ENCODE assay signal across 20 mouse cellular contexts in genomic region chr16:33568269-33569016, GRCm38 (mm10). TPM values are rescaled to one million over a fixed set of nuclear protein-coding genes. Genes with fewer than 3 reads are reported as not detected.
DNase-seq lines count a peak whose midpoint lies in the region; ATAC-seq and TF ChIP-seq lines count a peak whose summit lies in the region.
"Had no signal": no experiment of that assay in that cellular context is flagged by ENCODE, and none has a peak within 500 bp of the region (broad histone marks: within the 10 kb centered on the region; RNA-seq: fewer than 3 reads in every experiment).

No protein-coding gene starts in this region.

- H3K4me1 ChIP-seq in forebrain, embryonic 10.5 days: peaks cover 18% of the 10 kb centered on the region
- H3K4me1 ChIP-seq in forebrain, postnatal 0 days (ENCODE audit: insufficient read depth): no peaks in the 10 kb centered on the region
- peaks cover 15% of the 10 kb centered on the region for H3K4me1 ChIP-seq in midbrain, embryonic 10.5 days
- H3K4me1 ChIP-seq in midbrain, embryonic 14.5 days (ENCODE audit: control insufficient read depth, insufficient read depth, low read length): no peaks in the 10 kb centered on the region

- H3K27ac ChIP-seq in forebrain, embryonic 10.5 days: peak overlapping the region; percentile 26; the same call in 1 of the 2 replicates
- H3K27ac ChIP-seq in forebrain, postnatal 0 days (ENCODE audit: low read depth, low read length): no peak overlapping the region
- peak overlapping the region; percentile 56; the same call in 1 of the 2 replicates for H3K27ac ChIP-seq in midbrain, embryonic 10.5 days (replicated peaks)
- H3K27ac ChIP-seq in midbrain, embryonic 14.5 days (replicated peaks; ENCODE audit: low read depth, low read length): no peak overlapping the region
- H3K27ac ChIP-seq: embryonic facial prominence, embryonic 10.5 days; heart, adult 2 months; hindbrain, embryonic 13.5 days; hindbrain, postnatal 0 days had no signal

- H3K9me3 ChIP-seq in forebrain, embryonic 10.5 days: no peaks in the 10 kb centered on the region
- H3K9me3 ChIP-seq in forebrain, postnatal 0 days (ENCODE audit: low read length): no peaks in the 10 kb centered on the region
- no peaks in the 10 kb centered on the region for H3K9me3 ChIP-seq in midbrain, embryonic 10.5 days (replicated peaks)
- H3K9me3 ChIP-seq in midbrain, embryonic 14.5 days (ENCODE audit: control insufficient read depth, low read length): no peaks in the 10 kb centered on the region
- H3K9me3 ChIP-seq: embryonic facial prominence, embryonic 10.5 days; hindbrain, embryonic 13.5 days had no signal

- no peaks in the 10 kb centered on the region for H3K27me3 ChIP-seq in forebrain, embryonic 10.5 days (ENCODE audit: poor library complexity, severe bottlenecking)
- no peaks in the 10 kb centered on the region for H3K27me3 ChIP-seq in forebrain, postnatal 0 days (ENCODE audit: insufficient read depth, low read length)
- no peaks in the 10 kb centered on the region for H3K27me3 ChIP-seq in midbrain, embryonic 10.5 days (ENCODE audit: low read depth, poor library complexity, severe bottlenecking)
- no peaks in the 10 kb centered on the region for H3K27me3 ChIP-seq in midbrain, embryonic 14.5 days (ENCODE audit: control insufficient read depth, insufficient read depth, low read length)
- H3K27me3 ChIP-seq: hindbrain, embryonic 13.5 days had no signal

- 83% methylated on average over 12 of the region's 12 CpGs for WGBS in forebrain, embryonic 10.5 days
- 86% methylated on average over 12 of the region's 12 CpGs for WGBS in forebrain, postnatal 0 days
- 81% methylated on average over 12 of the region's 12 CpGs for WGBS in midbrain, embryonic 10.5 days
- 82% methylated on average over 12 of the region's 12 CpGs for WGBS in midbrain, embryonic 14.5 days

- no peak overlapping the region for H3K4me3 ChIP-seq in forebrain, embryonic 10.5 days
- H3K4me3 ChIP-seq in forebrain, postnatal 0 days (ENCODE audit: low read depth, low read length): no peak overlapping the region
- no peak overlapping the region for H3K4me3 ChIP-seq in midbrain, embryonic 10.5 days
- H3K4me3 ChIP-seq in midbrain, embryonic 14.5 days (replicated peaks; ENCODE audit: low read depth, low read length): no peak overlapping the region
- H3K4me3 ChIP-seq: embryonic facial prominence, embryonic 10.5 days; heart, adult 2 months; hindbrain, embryonic 13.5 days had no signal

- H3K4me2 ChIP-seq in forebrain, postnatal 0 days (ENCODE audit: low read depth): no peak overlapping the region
- H3K4me2 ChIP-seq in midbrain, embryonic 14.5 days (ENCODE audit: low read length): no peak overlapping the region
- H3K4me2 ChIP-seq: hindbrain, embryonic 13.5 days had no signal

- H3K9ac ChIP-seq in forebrain, postnatal 0 days: no peak overlapping the region
- no peak overlapping the region for H3K9ac ChIP-seq in midbrain, embryonic 14.5 days (replicated peaks; ENCODE audit: low read length)
- H3K9ac ChIP-seq: hindbrain, embryonic 13.5 days had no signal

- DNase-seq in forebrain, embryonic 10.5 days (ENCODE audit: extremely low spot score, low spot score): no peak
- no peak for DNase-seq in forebrain, postnatal 0 days
- no peak for DNase-seq in midbrain, embryonic 10.5 days (ENCODE audit: low spot score)
- DNase-seq in midbrain, embryonic 14.5 days: no peak
- peak; percentile 39 for DNase-seq in retina, embryonic 14.5 days (ENCODE audit: low spot score)
- DNase-seq in ovary, postnatal 36 days (ENCODE audit: low spot score): no peak
- DNase-seq in layer of hippocampus, postnatal 10 days (ENCODE audit: low spot score in 2 of 2): no peak
- DNase-seq: cerebellum, adult 11 months; cerebellum, adult 8-10 months; cerebellum, postnatal 14 days; gastrocnemius, postnatal 36 days; heart, adult 2 months; heart, postnatal 10 days; heart, postnatal 4 days had no signal

- H3K36me3 ChIP-seq in forebrain, embryonic 10.5 days (replicated peaks): no peaks in the 10 kb centered on the region
- no peaks in the 10 kb centered on the region for H3K36me3 ChIP-seq in forebrain, postnatal 0 days (ENCODE audit: insufficient read depth)
- no peaks in the 10 kb centered on the region for H3K36me3 ChIP-seq in midbrain, embryonic 10.5 days
- H3K36me3 ChIP-seq in midbrain, embryonic 14.5 days (ENCODE audit: control insufficient read depth, insufficient read depth, low read length): no peaks in the 10 kb centered on the region
- H3K36me3 ChIP-seq: embryonic facial prominence, embryonic 10.5 days; hindbrain, embryonic 13.5 days had no signal

- no peak for TF ChIP-seq CTCF in forebrain, postnatal 0 days (IDR thresholded peaks at IDR 0.05; ENCODE audit: low read depth)

- no peak for ATAC-seq in forebrain, postnatal 0 days
- no peak for ATAC-seq in midbrain, embryonic 14.5 days (ENCODE audit: low FRiP score, low TSS enrichment)
- peak; percentile 46 to 58 for ATAC-seq in hematopoietic stem cell, adult 5-6 weeks (replicated peaks in 1 of 2; ENCODE audit: insufficient read depth in 1 of 2, low FRiP score in 2 of 2, low TSS enrichment in 1 of 2, low read depth in 1 of 2, poor library complexity in 2 of 2, severe bottlenecking in 2 of 2)
- ATAC-seq: forebrain, embryonic 14.5 days; hindbrain, postnatal 0 days had no signal

RNA-seq across cellular contexts. Expression of gene Slc12a8, which starts 51.3 kb away (rescaled TPM):
- polyA plus RNA-seq in forebrain, embryonic 10.5 days (2016; fragmentation: Nextera tagmentation; extraction: Ambion mirVana): 0.77 and 1.1 TPM in 2 replicates
- total RNA-seq in forebrain, postnatal 0 days (2014; rRNA removed): 1.1 and 2.1 TPM in 2 replicates
- 1.1 and 1.4 TPM in 2 replicates for polyA plus RNA-seq in forebrain, postnatal 0 days (2015; fragmentation: Nextera tagmentation; extraction: Ambion mirVana)
- polyA plus RNA-seq in midbrain, embryonic 10.5 days (2016; fragmentation: Nextera tagmentation; extraction: Ambion mirVana): 1.5 and 1.9 TPM in 2 replicates
- 0.65 and 0.80 TPM in 2 replicates for polyA plus RNA-seq in midbrain, embryonic 14.5 days (2014; fragmentation: Nextera tagmentation; extraction: Ambion mirVana)
- total RNA-seq in hematopoietic stem cell, adult 5-6 weeks (2017): 0.55 TPM in 1 of 2 replicates, not detected in the other
- 1 to 10 TPM; 1.2 to 1.6 TPM for total RNA-seq in layer of hippocampus, postnatal 10 days (2021)
- total RNA-seq: MEL had no signal

Comparison
In these comparisons a context has a peak if more than half of its experiments do, and no peak if none do; other contexts are left out.
1. H3K27ac ChIP-seq: peak in forebrain, embryonic 10.5 days (single experiment) and midbrain, embryonic 10.5 days (single experiment); none in forebrain, postnatal 0 days (single experiment) and midbrain, embryonic 14.5 days (single experiment).
2. ATAC-seq: peak in hematopoietic stem cell, adult 5-6 weeks (2 of 2); none in forebrain, postnatal 0 days (single experiment) and midbrain, embryonic 14.5 days (single experiment).